Mouse (Mus musculus) kidney, postnatal 0 days (tissue): Measurements from ENCODE around the gene Chchd2. TPM values are rescaled to one million over a fixed set of nuclear protein-coding genes. Genes with fewer than 3 reads are reported as not detected.

Source experiments
- ATAC-seq: fragments of 200-750 bp; cut with Nextera tagmentation; replicated peaks from 2 replicates; pipeline ENCODE4 v1.8.0; 2017; ENCODE audit warnings: low read depth, moderate number of reproducible peaks, moderate TSS enrichment, moderate library complexity; ENCODE audit not compliant: low FRiP score
- DNase-seq: peaks from one replicate; pipeline ENCODE4 v3.0.0-alpha.2; 2016; ENCODE audit warnings: low spot score
- H3K27ac ChIP-seq: fragments of 300-500 bp; sonication (generic); 2 replicates; pipeline ENCODE4 v1.5.1; 2014; ENCODE audit warnings: mild to moderate bottlenecking
- H3K27me3 ChIP-seq: fragments of 300-500 bp; sonication (generic); 2 replicates; pipeline ENCODE4 v1.6.1; 2014; ENCODE audit warnings: low read length, mixed read lengths; ENCODE audit not compliant: insufficient read depth
- H3K36me3 ChIP-seq: fragments of 300-500 bp; sonication (generic); 2 replicates; pipeline ENCODE4 v1.6.1; 2014; ENCODE audit warnings: low read length, mixed read lengths; ENCODE audit not compliant: insufficient read depth
- H3K4me1 ChIP-seq: fragments of 300-500 bp; sonication (generic); replicated peaks from 2 replicates; pipeline ENCODE4 v1.6.1; 2014; ENCODE audit warnings: antibody characterized with exemption, low read length, mixed read lengths; ENCODE audit not compliant: insufficient read depth
- H3K4me2 ChIP-seq: fragments of 300-500 bp; sonication (generic); 2 replicates; pipeline ENCODE4 v1.6.1; 2014; ENCODE audit warnings: mild to moderate bottlenecking, low read length, moderate library complexity, mixed read lengths
- H3K4me3 ChIP-seq: fragments of 300-500 bp; sonication (generic); replicated peaks from 2 replicates; pipeline ENCODE4 v1.5.1; 2014; ENCODE audit warnings: low read depth, low read length
- H3K9ac ChIP-seq: fragments of 300-500 bp; sonication (generic); 2 replicates; pipeline ENCODE4 v1.6.1; 2014; ENCODE audit warnings: low read depth, low read length
- H3K9me3 ChIP-seq: fragments of 300-500 bp; sonication (generic); replicated peaks from 2 replicates; pipeline ENCODE4 v1.6.1; 2016; ENCODE audit warnings: low read length, inconsistent platforms, mixed read lengths
- CTCF ChIP-seq: IDR thresholded peaks from 2 replicates; pipeline ENCODE4 v1.5.1; 2016; ENCODE audit warnings: antibody characterized with exemption, low read depth, mild to moderate bottlenecking, moderate library complexity
- WGBS: fragments of 180-500 bp; shearing (Covaris S2); extraction: QIAGEN DNeasy Blood & Tissue Kit; methylation state at CpG from one replicate; pipeline ENCODE4 v1.1.7; 2014; 5-methylcytosine and 5-hydroxymethylcytosine counted together
- polyA plus RNA-seq: library from polyadenylated mRNA; unstranded; fragments of >200 nt; fragmentation: Nextera tagmentation; extraction: Ambion mirVana; gene quantifications from 2 replicates; pipeline ENCODE4 v1.2.1, GENCODE M21; 2015

Gene Chchd2
- polyA plus RNA-seq, 1 experiment from 2014 or later = 1,401 TPM

DNA sequence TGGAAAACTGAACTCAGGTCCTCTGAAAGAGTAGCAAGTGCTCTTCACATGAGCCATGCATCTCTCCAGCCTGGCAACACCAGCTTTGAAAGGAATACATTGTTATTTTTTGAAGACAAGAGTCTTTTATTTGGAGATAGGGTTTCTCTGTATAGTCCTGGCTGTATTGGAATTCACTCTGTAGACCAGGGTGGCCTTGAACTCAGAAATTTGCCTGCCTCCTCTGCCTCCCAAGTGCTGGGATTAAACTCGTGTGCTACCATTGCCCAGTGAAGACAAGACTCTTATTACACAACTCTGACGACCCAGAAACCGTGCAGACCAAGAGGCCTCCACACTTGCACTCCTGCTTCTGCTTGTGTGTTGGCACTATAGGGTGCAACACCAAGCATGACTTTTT lies 7.4 kb downstream of the Chchd2 start:
- Histone ChIP-seq H3K9me3 (no peaks in the 10 kb centered on the region), H3K36me3 (peaks cover 26% of the 10 kb centered on the region), H3K27me3 (no peaks in the 10 kb centered on the region), H3K4me3 (no peak overlapping the region), H3K4me1 (no peaks in the 10 kb centered on the region), H3K27ac (no peak overlapping the region), H3K4me2 (no peak overlapping the region), H3K9ac (no peak overlapping the region)
- 70% methylated on average over 3 of the region's 3 CpGs for WGBS
- TF ChIP-seq CTCF = no peak
- DNase-seq = no peak
- ATAC-seq = no peak

GRCm38 (mm10) chr5:129878946-129879345 lies 8.3 kb downstream of the Chchd2 start:
- DNase-seq = peak; percentile 69
- no peak overlapping the region for H3K4me3 ChIP-seq
- peak; percentile 63; the same call in 1 of the 2 replicates for ATAC-seq
- H3K9ac ChIP-seq = no peak overlapping the region
- H3K27me3 ChIP-seq = no peaks in the 10 kb centered on the region
- 52% methylated on average over 2 of the region's 2 CpGs for WGBS
- H3K4me2 ChIP-seq = no peak overlapping the region
- peaks cover 23% of the 10 kb centered on the region for H3K36me3 ChIP-seq
- H3K4me1 ChIP-seq = no peaks in the 10 kb centered on the region
- peak; percentile 71 for TF ChIP-seq CTCF
- H3K27ac ChIP-seq = no peak overlapping the region
- no peaks in the 10 kb centered on the region for H3K9me3 ChIP-seq

DNA sequence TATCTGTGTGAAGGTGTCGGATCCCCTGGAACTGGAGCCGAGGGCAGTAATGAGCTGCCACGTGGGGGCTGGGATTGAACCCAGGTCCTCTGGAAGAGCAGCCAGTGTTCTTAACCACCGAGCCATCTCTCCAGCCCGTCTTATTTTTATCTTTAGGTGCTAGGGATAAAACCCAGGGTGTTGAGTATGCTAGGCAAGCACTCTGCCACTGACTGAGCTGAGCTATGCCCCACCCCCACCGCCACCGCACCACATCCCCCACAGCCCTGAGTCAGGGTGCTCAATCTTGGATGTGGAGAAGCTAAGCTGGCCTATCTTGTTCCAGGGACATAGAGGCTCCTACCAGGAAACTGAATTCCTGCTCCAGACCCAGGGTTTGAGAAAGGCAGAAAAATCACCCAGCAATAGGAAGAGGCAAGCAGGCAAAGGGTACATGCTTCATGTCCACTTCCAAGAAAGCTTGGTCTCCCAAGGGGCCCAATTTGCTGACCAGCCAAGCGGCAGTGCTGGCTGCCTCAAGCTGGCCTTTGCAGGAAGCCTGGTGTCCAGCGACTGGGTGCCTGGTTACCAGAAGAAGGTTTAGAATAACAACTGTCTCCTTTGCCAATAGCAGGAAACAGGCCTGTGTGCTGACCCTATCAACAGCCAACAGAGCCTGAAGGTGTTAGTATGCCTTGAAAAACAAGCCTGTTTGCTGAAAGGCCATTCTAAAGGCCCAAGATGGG lies 9.4 kb downstream of the Chchd2 start:
- 63% methylated on average over 9 of the region's 9 CpGs for WGBS
- no peak overlapping the region for H3K4me3 ChIP-seq
- TF ChIP-seq CTCF = no peak

DNA sequence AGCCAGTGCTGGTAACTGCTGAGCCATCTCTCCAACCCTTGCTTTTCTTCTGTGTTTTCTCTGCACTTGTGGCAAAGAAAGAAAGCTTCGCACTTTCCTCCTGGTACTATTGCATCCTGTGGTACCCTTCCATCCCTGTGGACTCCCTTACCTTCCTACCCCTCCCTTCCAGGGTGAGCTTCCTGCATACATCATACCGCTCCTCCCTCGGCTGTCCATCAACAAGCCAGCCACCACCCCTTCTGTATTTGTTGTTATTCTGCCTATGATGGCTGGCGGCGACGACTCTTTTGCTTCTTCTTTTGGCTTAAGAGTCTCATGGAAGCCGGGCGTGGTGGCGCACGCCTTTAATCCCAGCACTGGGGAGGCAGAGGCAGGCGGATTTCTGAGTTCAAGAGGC lies 12.2 kb downstream of the Chchd2 start:
- ATAC-seq (no peak), DNase-seq (no peak)
- H3K9ac ChIP-seq = no peak overlapping the region
- no peaks in the 10 kb centered on the region for H3K9me3 ChIP-seq
- no peaks in the 10 kb centered on the region for H3K4me1 ChIP-seq
- TF ChIP-seq CTCF = no peak
- 74% methylated on average over 11 of the region's 11 CpGs for WGBS
- H3K4me3 ChIP-seq = no peak overlapping the region
- no peak overlapping the region for H3K4me2 ChIP-seq
- no peaks in the 10 kb centered on the region for H3K27me3 ChIP-seq
- H3K27ac ChIP-seq = no peak overlapping the region
- no peaks in the 10 kb centered on the region for H3K36me3 ChIP-seq

More for the DNA sequence above, 9.4 kb downstream of the Chchd2 start:
- Histone ChIP-seq H3K9me3 (no peaks in the 10 kb centered on the region), H3K4me1 (no peaks in the 10 kb centered on the region), H3K27me3 (no peaks in the 10 kb centered on the region), H3K27ac (no peak overlapping the region), H3K9ac (no peak overlapping the region), H3K36me3 (peaks cover 18% of the 10 kb centered on the region), H3K4me2 (no peak overlapping the region)
- ATAC-seq = no peak
- no peak for DNase-seq

DNA sequence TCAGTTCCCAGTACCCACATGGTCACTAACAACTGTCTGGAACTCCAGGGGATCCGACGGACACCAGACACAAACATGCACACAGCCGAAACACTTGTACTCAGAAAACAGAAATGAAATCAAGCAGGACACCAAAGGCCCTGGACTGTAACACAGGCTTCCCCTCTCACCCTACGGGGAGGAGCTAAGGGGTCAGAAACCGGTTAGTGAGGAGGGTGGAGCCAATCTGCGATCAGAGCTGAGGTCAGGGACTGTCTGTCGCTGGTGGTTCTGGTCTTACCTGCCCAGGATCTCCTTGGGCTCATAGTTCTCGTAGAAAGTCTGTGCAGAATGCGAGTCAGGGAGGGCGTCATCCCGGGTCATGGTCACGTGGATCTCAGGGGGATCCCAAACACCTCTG lies 13.3 kb downstream of the Chchd2 start:
- WGBS = 77% methylated on average over 12 of the region's 12 CpGs
- Histone ChIP-seq H3K4me2 (no peak overlapping the region), H3K9ac (no peak overlapping the region), H3K4me3 (no peak overlapping the region), H3K36me3 (no peaks in the 10 kb centered on the region), H3K4me1 (no peaks in the 10 kb centered on the region), H3K9me3 (no peaks in the 10 kb centered on the region), H3K27me3 (no peaks in the 10 kb centered on the region), H3K27ac (no peak overlapping the region)
- DNase-seq (no peak), ATAC-seq (no peak)
- TF ChIP-seq CTCF = no peak

DNA sequence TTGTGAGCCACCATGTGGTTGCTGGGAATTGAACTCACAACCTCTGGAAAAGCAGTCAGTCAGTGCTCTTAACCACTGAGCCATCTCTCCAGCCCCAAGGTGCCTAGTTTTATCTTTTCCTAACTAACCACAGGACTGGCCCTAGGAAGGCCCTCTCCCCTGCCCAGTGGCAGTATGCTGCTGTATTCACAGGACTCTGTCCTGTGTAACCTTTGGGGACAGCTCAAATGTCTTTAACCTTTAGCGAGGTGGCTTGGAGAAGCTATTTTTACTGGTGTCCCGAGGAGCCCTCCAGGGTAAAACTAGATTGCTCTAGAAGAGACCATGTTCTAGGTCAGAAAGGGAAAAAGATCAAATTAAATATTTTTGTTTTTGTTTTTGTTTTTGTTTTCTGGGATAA lies 16.0 kb downstream of the Chchd2 start:
- no peak overlapping the region for H3K9ac ChIP-seq
- no peak for DNase-seq
- no peak overlapping the region for H3K4me2 ChIP-seq
- no peaks in the 10 kb centered on the region for H3K9me3 ChIP-seq
- no peaks in the 10 kb centered on the region for H3K36me3 ChIP-seq
- no peak overlapping the region for H3K4me3 ChIP-seq
- 75% methylated on average over 2 of the region's 2 CpGs for WGBS
- ATAC-seq = no peak
- no peaks in the 10 kb centered on the region for H3K27me3 ChIP-seq
- H3K27ac ChIP-seq = no peak overlapping the region
- TF ChIP-seq CTCF = no peak
- no peaks in the 10 kb centered on the region for H3K4me1 ChIP-seq
